Mouse (Mus musculus) erythroblast, adult 5-6 weeks (primary cell): ENCODE measurements around the gene Dnph1. TPM values are rescaled to one million over a fixed set of nuclear protein-coding genes. Genes with fewer than 3 reads are reported as not detected.

Source experiments
- ATAC-seq: replicated peaks from 2 replicates; pipeline ENCODE4 v1.8.0; 2016; ENCODE audit warnings: moderate number of reproducible peaks, mild to moderate bottlenecking, moderate TSS enrichment, inconsistent platforms; ENCODE audit not compliant: poor library complexity, low FRiP score, severe bottlenecking
- total RNA-seq, 2 experiments: library from RNA; stranded (forward) in 1 of 2; stranded (reverse) in 1 of 2; fragments of 150-400 nt in 1 of 2; fragments of 200-764, 138-1000 nt in 1 of 2; gene quantifications; 2 replicates each; pipeline versions ENCODE4 v1.2.3 to v1.2.4; 2015 to 2017; ENCODE audit warnings: low replicate concordance in 2 of 2

The Dnph1 gene
- total RNA-seq (2015; ENCODE audit: low replicate concordance) = 2.7 and 3.3 TPM in 2 replicates
- 1.5 and 4.0 TPM in 2 replicates for total RNA-seq (2017; ENCODE audit: low replicate concordance)

GRCm38 (mm10) chr17:46496623-46497434 lies at the start of gene Dnph1:
TSS of gene Dnph1 (plus strand) at chr17:46496711.
- peak; percentile 90 for ATAC-seq

- no peak for ATAC-seq
These were observed 43.8 kb upstream of the Dnph1 start for GRCm38 (mm10) chr17:46452683-46453082.

GRCm38 (mm10) chr17:46453302-46453948 lies 43.1 kb upstream of the Dnph1 start:
- ATAC-seq = no peak

- no peak for ATAC-seq
These were observed 42.5 kb upstream of the Dnph1 start for GRCm38 (mm10) chr17:46453970-46454411.

GRCm38 (mm10) chr17:46454539-46454938 lies 42.0 kb upstream of the Dnph1 start:
- no peak for ATAC-seq

GRCm38 (mm10) chr17:46455110-46455691 lies 41.3 kb upstream of the Dnph1 start:
- no peak for ATAC-seq

- no peak for ATAC-seq
These were observed 38.7 kb upstream of the Dnph1 start for GRCm38 (mm10) chr17:46457791-46458190.

- no peak for ATAC-seq
These were observed 38.1 kb upstream of the Dnph1 start for GRCm38 (mm10) chr17:46458439-46458838.

GRCm38 (mm10) chr17:46460673-46461072 lies 35.8 kb upstream of the Dnph1 start:
- ATAC-seq = no peak

GRCm38 (mm10) chr17:46461347-46461746 lies 35.2 kb upstream of the Dnph1 start:
- no peak for ATAC-seq

- ATAC-seq = no peak
These were observed 34.3 kb upstream of the Dnph1 start for GRCm38 (mm10) chr17:46462226-46462625.

GRCm38 (mm10) chr17:46467830-46468229 lies 28.7 kb upstream of the Dnph1 start:
- no peak for ATAC-seq

- no peak for ATAC-seq
These were observed 19.9 kb upstream of the Dnph1 start for GRCm38 (mm10) chr17:46476601-46477000.

GRCm38 (mm10) chr17:46477286-46477685 lies 19.2 kb upstream of the Dnph1 start:
- ATAC-seq = no peak

- ATAC-seq = no peak
These were observed 12.9 kb upstream of the Dnph1 start for GRCm38 (mm10) chr17:46483561-46484001.

GRCm38 (mm10) chr17:46484021-46484431 lies 12.5 kb upstream of the Dnph1 start:
- no peak for ATAC-seq

GRCm38 (mm10) chr17:46484461-46484875 lies 12.0 kb upstream of the Dnph1 start:
- no peak for ATAC-seq

- ATAC-seq = no peak
These were observed 9.5 kb upstream of the Dnph1 start for GRCm38 (mm10) chr17:46486995-46487394.

GRCm38 (mm10) chr17:46487431-46487830 lies 9.1 kb upstream of the Dnph1 start, which contains the start of gene Ttbk1:
TSS of gene Ttbk1 (minus strand) at chr17:46487675.
- ATAC-seq = no peak

GRCm38 (mm10) chr17:46495486-46495885 lies 1.0 kb upstream of the Dnph1 start:
- ATAC-seq = no peak
